Mouse (Mus musculus): ENCODE results near the gene Gm21887.
"Not testable (repeated sequence)": the region's sequence is repeated elsewhere in the genome, so short reads cannot be mapped to it uniquely, and the experiment has no call there.

Gene Gm21887

DNA sequence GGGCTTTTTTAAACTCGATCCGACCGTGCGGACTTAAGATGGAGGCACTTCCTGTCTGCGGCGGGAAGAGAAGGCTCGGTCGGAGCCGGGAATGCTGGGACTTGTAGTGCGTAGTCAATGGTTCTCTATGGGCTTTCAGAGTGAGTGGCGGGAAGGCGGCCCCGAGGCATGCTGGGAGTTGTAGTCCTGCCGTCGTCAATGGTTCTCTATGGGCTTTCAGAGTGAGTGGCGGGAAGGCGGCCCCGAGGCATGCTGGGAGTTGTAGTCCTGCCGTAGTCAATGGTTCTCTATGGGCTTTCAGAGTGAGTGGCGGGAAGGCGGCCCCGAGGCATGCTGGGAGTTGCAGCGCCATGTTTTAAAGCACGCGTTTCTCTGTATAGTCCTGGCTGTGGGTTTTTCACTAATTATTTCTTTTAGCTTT lies 352 bp downstream of the Gm21887 start:
- in situ Hi-C loops (cut with MboI, MseI): not testable (repeated sequence)

- in situ Hi-C loops (cut with MboI, MseI): not testable (repeated sequence)
Observed at GRCm38 (mm10) chrX:170010581-170011528, 1.4 kb downstream of the Gm21887 start.

DNA sequence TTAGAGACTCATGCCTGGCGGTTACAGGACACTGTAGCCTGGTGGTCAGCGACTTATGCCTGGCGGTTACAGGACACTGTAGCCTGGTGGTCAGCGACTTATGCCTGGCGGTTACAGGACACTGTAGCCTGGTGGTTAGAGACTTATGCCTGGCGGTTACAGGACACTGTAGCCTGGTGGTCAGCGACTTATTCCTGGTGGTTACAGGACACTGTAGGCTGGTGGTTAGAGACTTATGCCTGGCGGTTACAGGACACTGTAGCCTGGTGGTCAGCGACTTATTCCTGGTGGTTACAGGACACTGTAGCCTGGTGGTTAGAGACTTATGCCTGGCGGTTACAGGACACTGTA lies 2.0 kb downstream of the Gm21887 start:
- in situ Hi-C loops (cut with MboI, MseI): not testable (repeated sequence)

- in situ Hi-C loops (cut with MboI, MseI): not testable (repeated sequence)
Observed at GRCm38 (mm10) chrX:170013421-170013820, 4.0 kb downstream of the Gm21887 start.

DNA sequence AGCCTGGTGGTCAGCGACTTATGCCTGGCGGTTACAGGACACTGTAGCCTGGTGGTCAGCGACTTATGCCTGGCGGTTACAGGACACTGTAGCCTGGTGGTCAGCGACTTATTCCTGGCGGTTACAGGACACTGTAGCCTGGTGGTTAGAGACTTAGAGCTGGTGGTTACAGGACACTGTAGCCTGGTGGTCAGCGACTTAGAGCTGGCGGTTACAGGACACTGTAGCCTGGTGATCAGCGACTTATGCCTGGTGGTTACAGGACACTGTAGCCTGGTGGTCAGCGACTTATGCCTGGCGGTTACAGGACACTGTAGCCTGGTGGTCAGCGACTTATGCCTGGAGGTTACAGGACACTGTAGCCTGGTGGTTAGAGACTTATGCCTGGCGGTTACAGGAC lies 4.6 kb downstream of the Gm21887 start:
- in situ Hi-C loops (cut with MboI, MseI): not testable (repeated sequence)

- in situ Hi-C loops (cut with MboI, MseI): not testable (repeated sequence)
Observed at GRCm38 (mm10) chrX:170015883-170016282, 6.4 kb downstream of the Gm21887 start.

DNA sequence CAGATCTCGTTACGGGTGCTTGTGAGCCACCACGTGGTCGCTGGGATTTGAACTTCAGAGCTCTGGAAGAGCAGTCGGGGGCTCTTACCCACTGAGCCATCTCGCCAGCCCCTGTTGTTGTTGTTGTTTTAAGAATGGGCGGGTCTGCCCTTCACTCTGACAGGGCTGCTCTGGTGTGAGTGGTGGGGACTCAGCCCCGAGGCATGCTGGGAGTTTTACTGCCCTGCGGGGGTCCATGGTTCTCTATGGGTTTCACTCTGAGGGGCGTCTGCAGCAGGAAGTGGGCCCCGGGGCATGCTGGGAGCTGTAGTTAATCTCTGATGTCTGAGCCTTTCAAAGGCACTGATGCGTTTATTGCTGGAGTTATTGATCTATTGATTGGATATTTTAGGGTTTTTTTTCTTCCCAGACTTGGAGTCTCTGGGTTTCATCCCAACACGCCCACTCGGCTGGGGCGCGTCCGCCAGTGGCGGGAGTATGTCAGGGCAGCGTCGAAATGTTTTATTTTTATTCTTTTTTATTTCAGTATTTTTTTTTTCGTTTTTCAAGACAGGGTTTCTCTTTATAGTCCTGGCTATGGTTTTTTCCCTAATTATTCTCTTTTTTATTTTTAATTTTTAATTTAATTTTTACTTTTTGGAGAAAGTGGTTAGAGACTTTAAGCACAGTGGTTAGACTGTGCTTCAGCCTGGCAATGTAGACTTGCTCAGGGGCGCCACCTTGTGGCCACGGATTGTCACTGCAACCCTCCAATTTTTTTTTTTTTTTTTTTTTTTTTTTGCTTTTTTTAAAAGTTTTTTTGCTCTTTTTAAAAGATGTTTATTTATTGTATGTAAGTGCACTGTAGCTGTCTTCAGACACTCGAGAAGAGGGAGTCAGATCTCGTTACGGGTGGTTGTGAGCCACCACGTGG lies 8.1 kb downstream of the Gm21887 start:
- in situ Hi-C loops (cut with MboI, MseI): not testable (repeated sequence)

- in situ Hi-C loops (cut with MboI, MseI): not testable (repeated sequence)
Observed at GRCm38 (mm10) chrX:170018571-170019218, 9.2 kb downstream of the Gm21887 start.

DNA sequence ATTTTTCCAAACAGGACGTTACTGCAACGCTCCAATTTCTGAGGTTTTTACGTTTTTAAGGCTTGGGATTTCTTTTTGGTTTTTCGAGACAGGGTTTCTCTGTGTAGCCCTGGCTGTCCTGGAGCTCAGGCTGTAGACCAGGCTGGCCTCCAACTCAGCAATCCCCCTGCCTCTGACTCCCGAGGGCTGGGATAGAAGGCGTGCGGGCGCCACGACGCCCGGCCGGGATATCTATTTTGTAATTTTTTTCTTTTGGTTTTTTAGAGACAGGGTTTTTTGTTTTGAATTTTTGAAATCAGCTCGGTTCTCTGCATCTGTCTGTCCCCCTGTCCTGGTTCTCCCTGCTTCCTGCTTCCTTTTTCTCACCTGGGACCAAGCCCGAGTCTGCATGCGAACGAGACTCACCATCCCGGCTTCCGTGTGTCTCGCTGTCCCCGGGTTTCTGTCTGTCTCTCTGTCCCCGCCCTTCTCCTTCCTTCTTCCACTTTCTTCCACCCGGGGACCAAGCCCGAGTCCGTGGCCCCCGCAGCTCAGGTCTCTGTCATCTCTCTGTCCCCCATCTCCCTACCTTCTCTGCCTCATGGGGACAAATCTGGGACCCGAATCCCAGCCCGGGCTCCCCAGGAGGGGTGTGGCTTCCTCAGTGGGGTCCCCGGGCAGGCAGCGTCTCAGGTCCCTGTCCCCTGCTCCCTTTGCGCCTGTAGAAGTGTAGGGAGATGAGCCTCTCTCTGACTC lies 9.9 kb downstream of the Gm21887 start:
- in situ Hi-C loops (cut with MboI, MseI): not testable (repeated sequence)

GRCm38 (mm10) chrX:170019954-170020689 lies 10.7 kb downstream of the Gm21887 start:
- in situ Hi-C loops (cut with MboI, MseI): loop anchor here (10.0 kb wide), 1 partner anchor 45 kb away; no protein-coding TSS in a partner anchor

DNA sequence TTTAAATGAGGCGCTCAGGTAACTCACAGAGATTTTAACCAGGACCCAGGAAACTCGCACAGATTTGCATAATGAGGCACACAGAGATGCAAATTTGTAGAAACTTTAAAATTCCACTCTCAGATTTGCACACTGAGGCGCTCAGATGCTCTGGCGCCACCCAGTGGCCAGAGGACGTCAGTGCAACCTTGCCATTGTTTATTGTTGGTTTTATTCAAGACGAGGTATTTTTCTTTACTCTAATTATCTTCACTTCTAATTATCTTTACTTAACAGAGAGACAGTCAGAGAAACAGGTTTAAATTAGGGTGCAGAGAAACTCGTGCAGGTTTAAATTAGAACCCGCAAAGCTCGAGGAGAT lies 11.2 kb downstream of the Gm21887 start:
- in situ Hi-C loops (cut with MboI, MseI): loop anchor here (10.0 kb wide), 1 partner anchor 46 kb away; no protein-coding TSS in a partner anchor

DNA sequence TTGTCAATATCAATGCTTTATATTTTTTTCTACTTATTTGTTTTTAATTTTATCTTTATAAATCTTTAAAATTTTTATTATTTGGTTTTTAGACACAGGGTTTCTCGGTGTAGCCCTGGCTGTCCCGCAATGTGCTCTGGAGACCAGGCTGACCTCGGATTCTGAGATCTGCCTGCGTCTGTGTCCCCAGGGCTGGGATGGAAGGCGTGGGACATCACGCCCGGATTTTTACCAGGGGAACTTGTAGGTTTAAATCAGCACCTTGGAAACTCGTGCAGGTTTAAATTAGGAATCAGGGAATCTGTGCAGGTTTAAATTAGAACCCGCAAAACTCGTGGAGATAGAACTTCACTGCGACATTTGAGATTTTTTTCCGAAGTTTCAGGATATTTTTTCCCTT lies 11.7 kb downstream of the Gm21887 start:
- in situ Hi-C loops (cut with MboI, MseI): loop anchor here (10.0 kb wide), 1 partner anchor 46 kb away; no protein-coding TSS in a partner anchor

DNA sequence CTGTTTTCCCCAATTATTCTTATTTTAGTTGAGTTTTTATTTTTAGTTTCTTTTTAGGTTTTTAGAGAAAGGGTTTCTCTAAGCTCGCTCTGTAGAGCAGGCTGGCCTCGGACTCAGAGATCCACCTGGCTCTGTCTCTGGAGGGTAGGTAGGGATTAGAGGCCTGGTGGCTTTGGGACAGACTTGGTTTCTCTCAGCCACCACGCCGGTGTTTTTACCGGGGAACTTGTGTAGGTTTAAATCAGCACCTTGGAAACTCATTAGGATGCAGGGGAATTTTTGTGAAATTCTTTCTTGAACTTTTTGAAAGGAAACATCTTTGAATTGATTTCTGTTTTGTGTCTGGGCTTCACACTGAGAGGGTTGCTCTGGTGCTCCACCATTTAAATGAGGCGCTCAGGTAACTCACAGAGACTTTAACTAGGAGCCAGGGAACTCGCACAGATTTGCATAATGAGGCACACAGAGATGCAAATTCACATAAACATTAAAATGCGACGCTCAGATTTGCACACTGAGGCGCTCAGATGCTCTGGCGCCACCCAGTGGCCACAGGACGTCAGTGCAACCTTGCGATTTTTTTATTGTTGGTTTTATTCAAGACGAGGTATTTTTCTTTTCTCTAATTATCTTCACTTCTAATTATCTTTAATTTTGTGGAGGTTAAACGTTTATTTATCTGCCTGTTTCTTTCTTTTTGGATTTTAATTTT lies 12.4 kb downstream of the Gm21887 start:
- in situ Hi-C loops (cut with MboI, MseI): loop anchor here (10.0 kb wide), 1 partner anchor 47 kb away; no protein-coding TSS in a partner anchor
